Mouse (Mus musculus): ENCODE data around the gene Traf2. TPM values are rescaled to one million over a fixed set of nuclear protein-coding genes. Genes with fewer than 3 reads are reported as not detected.

Traf2 gene
- total RNA-seq, 2 experiments from 2014 or later, result 16.1 to 18.3 TPM

Other genes with a start within 250 kb of the Traf2 start
- gene Grin1, start 227.8 kb downstream of the Traf2 start, total RNA-seq (2021), result not detected
- 10 to 100 TPM; 28.2 TPM for gene Man1b1, start 214.6 kb downstream of the Traf2 start, total RNA-seq (2021)
- gene Dpp7, start 190.6 kb downstream of the Traf2 start, total RNA-seq (2021), result 1 to 10 TPM; 3.6 to 3.8 TPM
- gene Uap1l1, start 181.3 kb downstream of the Traf2 start, total RNA-seq (2021), result 1 to 10 TPM; 7.1 to 9.4 TPM
- 1 to 10 TPM; 2.8 to 4.7 TPM for gene Sapcd2, start 174.6 kb downstream of the Traf2 start, total RNA-seq (2021)
- 10 to 100 TPM; 14.9 to 17.2 TPM for gene Entpd2, start 151.1 kb downstream of the Traf2 start, total RNA-seq (2021)
- 10 to 100 TPM; 37.9 to 39.7 TPM for gene Npdc1, start 147.6 kb downstream of the Traf2 start, total RNA-seq (2021)
- gene Fut7, start 123.7 kb downstream of the Traf2 start, total RNA-seq (2021), result under 1 TPM in 1 of 2 experiments, not detected in 1; 0.12 TPM
- gene Abca2, start 118.2 kb downstream of the Traf2 start, total RNA-seq (2021), result 10 to 100 TPM; 21.2 to 21.9 TPM
- gene Clic3, start 90.1 kb downstream of the Traf2 start, total RNA-seq (2021), result 1 to 10 TPM; 3.3 to 3.7 TPM
- gene Paxx, start 85.8 kb downstream of the Traf2 start, total RNA-seq (2021), result 10 to 100 TPM; 33.3 to 39.5 TPM
- 100 to 1,000 TPM in 1 of 2 experiments, 10 to 100 TPM in 1; 75.1 to 110 TPM for gene Ptgds, start 76.9 kb downstream of the Traf2 start, total RNA-seq (2021)
- gene Lcn12, start 53.0 kb downstream of the Traf2 start, total RNA-seq (2021), result not detected
- gene Fbxw5, start 46.2 kb downstream of the Traf2 start, total RNA-seq (2021), result 10 to 100 TPM; 93.1 to 93.4 TPM
- under 1 TPM; 0.52 to 0.53 TPM for gene C8g, start 45.2 kb downstream of the Traf2 start, total RNA-seq (2021)
- 100 to 1,000 TPM; 188 to 189 TPM for gene Edf1, start 10.9 kb upstream of the Traf2 start, total RNA-seq (2021)
- 1 to 10 TPM; 1.8 to 2.2 TPM for gene Mamdc4, start 27.9 kb upstream of the Traf2 start, total RNA-seq (2021)
- 100 to 1,000 TPM in 1 of 2 experiments, 10 to 100 TPM in 1; 93.8 to 101 TPM for gene Phpt1, start 28.3 kb upstream of the Traf2 start, total RNA-seq (2021)
- under 1 TPM; 0.10 to 0.12 TPM for gene Ajm1, start 34.8 kb upstream of the Traf2 start, total RNA-seq (2021)
- gene Rabl6, start 61.6 kb upstream of the Traf2 start, total RNA-seq (2021), result 10 to 100 TPM; 49.4 to 57.6 TPM
- gene Ccdc183, start 70.7 kb upstream of the Traf2 start, total RNA-seq (2021), result not detected
- 10 to 100 TPM; 22.1 to 24.6 TPM for gene Tmem141, start 75.1 kb upstream of the Traf2 start, total RNA-seq (2021)
- 1 to 10 TPM; 2.7 to 3.7 TPM for gene Fcna, start 81.1 kb upstream of the Traf2 start, total RNA-seq (2021)
- 1 to 10 TPM in 1 of 2 experiments, under 1 TPM in 1; 0.99 to 1.0 TPM for gene Lcn8, start 106.2 kb upstream of the Traf2 start, total RNA-seq (2021)
- gene Lcn5, start 111.0 kb upstream of the Traf2 start, total RNA-seq (2021), result not detected
- gene Lcn6, start 129.8 kb upstream of the Traf2 start, total RNA-seq (2021), result not detected
- gene Lcn10, start 135.8 kb upstream of the Traf2 start, total RNA-seq (2021), result not detected
- gene Obp2a, start 153.1 kb upstream of the Traf2 start, total RNA-seq (2021), result not detected
- 10 to 100 TPM; 14.6 to 15.6 TPM for gene Bmyc, start 159.8 kb upstream of the Traf2 start, total RNA-seq (2021)
- gene Obp2b, start 190.1 kb upstream of the Traf2 start, total RNA-seq (2021), result not detected
- gene Lcn3, start 218.6 kb upstream of the Traf2 start, total RNA-seq (2021), result not detected
- gene Lcn11, start 230.1 kb upstream of the Traf2 start, total RNA-seq (2021), result not detected
- gene Gm13539, start 235.3 kb upstream of the Traf2 start, total RNA-seq (2021), result not detected

Data from heart, postnatal 10 days (tissue).